22 mouse cellular contexts compared by ENCODE assay signal in genomic region chr19:26767454-26767853, GRCm38 (mm10).
DNase-seq lines count a peak whose midpoint lies in the region; ATAC-seq lines count a peak whose summit lies in the region.
"Had no signal": no experiment of that assay in that cellular context is flagged by ENCODE, and none has a peak within 500 bp of the region (broad histone marks: within the 10 kb centered on the region; RNA-seq: fewer than 3 reads in every experiment).

No protein-coding gene starts in this region.

- peak overlapping the region; percentile 98 for H3K27ac ChIP-seq in hindbrain, embryonic 13.5 days
- H3K27ac ChIP-seq in hindbrain, embryonic 11.5 days (ENCODE audit: low read depth, low read length) = no peak overlapping the region
- H3K27ac ChIP-seq: embryonic facial prominence, embryonic 12.5 days; gastrocnemius, adult 2 months; kidney, embryonic 15.5 days; limb, embryonic 12.5 days; liver, embryonic 13.5 days; stomach, embryonic 15.5 days had no signal

- peaks cover 43% of the 10 kb centered on the region for H3K4me1 ChIP-seq in hindbrain, embryonic 13.5 days (replicated peaks)
- peaks cover 5% of the 10 kb centered on the region; the same call in 1 of the 2 replicates for H3K4me1 ChIP-seq in hindbrain, embryonic 11.5 days (replicated peaks; ENCODE audit: control insufficient read depth, insufficient read depth, low read length)
- H3K4me1 ChIP-seq: liver, embryonic 13.5 days; stomach, embryonic 15.5 days had no signal

- peaks cover 15% of the 10 kb centered on the region for H3K36me3 ChIP-seq in hindbrain, embryonic 13.5 days
- no peaks in the 10 kb centered on the region for H3K36me3 ChIP-seq in hindbrain, embryonic 11.5 days (ENCODE audit: control insufficient read depth, insufficient read depth, low read length)
- H3K36me3 ChIP-seq: liver, embryonic 13.5 days had no signal

- WGBS in hindbrain, embryonic 13.5 days = 90% methylated on average over 13 of the region's 13 CpGs
- WGBS in hindbrain, embryonic 11.5 days = 96% methylated on average over 13 of the region's 13 CpGs

- no peak overlapping the region for H3K4me2 ChIP-seq in hindbrain, embryonic 13.5 days
- H3K4me2 ChIP-seq in hindbrain, embryonic 11.5 days (replicated peaks; ENCODE audit: low read depth, low read length) = no peak overlapping the region
- H3K4me2 ChIP-seq: embryonic facial prominence, embryonic 12.5 days; kidney, embryonic 15.5 days; limb, embryonic 12.5 days; liver, embryonic 13.5 days; lung, embryonic 14.5 days; stomach, embryonic 15.5 days had no signal

- ATAC-seq in hindbrain, embryonic 13.5 days (ENCODE audit: low FRiP score) = no peak
- ATAC-seq in hindbrain, embryonic 11.5 days (ENCODE audit: low FRiP score) = no peak
- ATAC-seq: intestine, postnatal 0 days had no signal

- H3K27me3 ChIP-seq in hindbrain, embryonic 13.5 days = no peaks in the 10 kb centered on the region
- H3K27me3 ChIP-seq in hindbrain, embryonic 11.5 days (ENCODE audit: control insufficient read depth, insufficient read depth, low read length) = no peaks in the 10 kb centered on the region
- H3K27me3 ChIP-seq: embryonic facial prominence, embryonic 12.5 days; kidney, embryonic 15.5 days; limb, embryonic 12.5 days; liver, embryonic 13.5 days; stomach, embryonic 15.5 days had no signal

- no peak overlapping the region for H3K4me3 ChIP-seq in hindbrain, embryonic 13.5 days
- H3K4me3 ChIP-seq in hindbrain, embryonic 11.5 days (ENCODE audit: low read depth, low read length) = no peak overlapping the region
- H3K4me3 ChIP-seq: embryonic facial prominence, embryonic 12.5 days; erythroblast, embryonic 14.5 days; gastrocnemius, adult 2 months; kidney, embryonic 15.5 days; limb, embryonic 12.5 days; liver, embryonic 13.5 days; stomach, embryonic 15.5 days had no signal

- DNase-seq in cerebellum, adult 18-20 months = peak; percentile 54 to 63
- DNase-seq in cerebellum, adult 9-10 months = no peak
- no peak for DNase-seq in hindbrain, embryonic 11.5 days (ENCODE audit: low spot score)
- peak; percentile 53 for DNase-seq in brain, adult 2 months (ENCODE audit: low read depth, low spot score)
- DNase-seq in cerebellum, postnatal 25 days = peak; percentile 54 to 59
- DNase-seq in thymus, postnatal 25 days = no peak
- no peak for DNase-seq in adrenal gland, adult 18-20 months (ENCODE audit: low spot score in 2 of 2)
- DNase-seq: adrenal gland, postnatal 36 days; gastrocnemius, adult 2 months; heart, adult 18-20 months; kidney, postnatal 4 days; liver, embryonic 13.5 days; lung, embryonic 14.5 days; lung, postnatal 36 days; thymus, adult 2 months had no signal

- H3K9ac ChIP-seq in hindbrain, embryonic 13.5 days = no peak overlapping the region
- no peak overlapping the region for H3K9ac ChIP-seq in hindbrain, embryonic 11.5 days (ENCODE audit: low read depth, low read length)
- H3K9ac ChIP-seq: embryonic facial prominence, embryonic 12.5 days; kidney, embryonic 15.5 days; limb, embryonic 12.5 days; liver, embryonic 13.5 days; lung, embryonic 14.5 days; stomach, embryonic 15.5 days had no signal

- H3K9me3 ChIP-seq in hindbrain, embryonic 13.5 days = no peaks in the 10 kb centered on the region
- no peaks in the 10 kb centered on the region for H3K9me3 ChIP-seq in hindbrain, embryonic 11.5 days (ENCODE audit: control insufficient read depth, low read length)
- H3K9me3 ChIP-seq: embryonic facial prominence, embryonic 12.5 days; kidney, embryonic 15.5 days; limb, embryonic 12.5 days; liver, embryonic 13.5 days; stomach, embryonic 15.5 days had no signal

Comparison
In these comparisons a context has a peak if more than half of its experiments do, and no peak if none do; other contexts are left out.
1. DNase-seq: peak in cerebellum, adult 18-20 months (2 of 2), brain, adult 2 months (single experiment) and cerebellum, postnatal 25 days (2 of 2); none in cerebellum, adult 9-10 months (single experiment), hindbrain, embryonic 11.5 days (single experiment), thymus, postnatal 25 days (single experiment) and adrenal gland, adult 18-20 months (0 of 2).